Comparison of ENCODE assay signal across 9 mouse cellular contexts in genomic region chr17:25497013-25497412, GRCm38 (mm10). TPM values are rescaled to one million over a fixed set of nuclear protein-coding genes. Genes with fewer than 3 reads are reported as not detected.
DNase-seq lines count a peak whose midpoint lies in the region; ATAC-seq lines count a peak whose summit lies in the region.
"Had no signal": no experiment of that assay in that cellular context is flagged by ENCODE, and none has a peak within 500 bp of the region (broad histone marks: within the 10 kb centered on the region; RNA-seq: fewer than 3 reads in every experiment).

TSS of gene Sstr5 (minus strand) at chr17:25497288.

- peak within 1 kb of the TSS; percentile 57 for H3K4me2 ChIP-seq in heart, embryonic 15.5 days
- H3K4me2 ChIP-seq in hindbrain, embryonic 14.5 days (replicated peaks) = peak within 1 kb of the TSS; percentile 48
- peak within 1 kb of the TSS; percentile 48 for H3K4me2 ChIP-seq in midbrain, embryonic 11.5 days

- under 1% methylated on average over 25 of the region's 28 CpGs for WGBS in heart, embryonic 15.5 days
- WGBS in hindbrain, embryonic 14.5 days = under 1% methylated on average over 26 of the region's 28 CpGs
- 0% methylated on average over 27 of the region's 28 CpGs for WGBS in midbrain, embryonic 11.5 days

- no peak within 1 kb of the TSS for H3K9ac ChIP-seq in heart, embryonic 15.5 days
- H3K9ac ChIP-seq in hindbrain, embryonic 14.5 days = peak within 1 kb of the TSS; percentile 41
- peak within 1 kb of the TSS; percentile 33 for H3K9ac ChIP-seq in midbrain, embryonic 11.5 days (ENCODE audit: low read length)

- no peak for DNase-seq in heart, postnatal 14 days
- peak; percentile 58 to 63 for DNase-seq in adrenal gland, postnatal 36 days
- no peak for DNase-seq in hindbrain, embryonic 14.5 days (ENCODE audit: low spot score)
- peak; percentile 89 for DNase-seq in midbrain, embryonic 11.5 days (ENCODE audit: low spot score, missing footprints)
- DNase-seq in layer of hippocampus, postnatal 10 days (ENCODE audit: low spot score in 2 of 2) = no peak
- DNase-seq in frontal cortex, postnatal 14 days (ENCODE audit: low spot score in 2 of 2) = no peak
- no peak for DNase-seq in right cerebral cortex, postnatal 25 days

- intact Hi-C loops in heart, postnatal 14 days (cut with DNase I) = no loop called here

- H3K9me3 ChIP-seq in heart, embryonic 15.5 days (replicated peaks) = no peaks in the 10 kb centered on the region
- H3K9me3 ChIP-seq in hindbrain, embryonic 14.5 days (ENCODE audit: control insufficient read depth, low read length) = no peaks in the 10 kb centered on the region
- no peaks in the 10 kb centered on the region for H3K9me3 ChIP-seq in midbrain, embryonic 11.5 days (ENCODE audit: control insufficient read depth, low read length)

- H3K4me3 ChIP-seq in heart, embryonic 15.5 days = peak within 1 kb of the TSS; percentile 24
- peak within 1 kb of the TSS; percentile 27 for H3K4me3 ChIP-seq in hindbrain, embryonic 14.5 days (replicated peaks; ENCODE audit: low read length)
- H3K4me3 ChIP-seq in midbrain, embryonic 11.5 days (ENCODE audit: low read depth, low read length) = peak within 1 kb of the TSS; percentile 21

- no peak within 1 kb of the TSS for H3K27ac ChIP-seq in heart, embryonic 15.5 days
- no peak within 1 kb of the TSS for H3K27ac ChIP-seq in hindbrain, embryonic 14.5 days
- no peak within 1 kb of the TSS for H3K27ac ChIP-seq in midbrain, embryonic 11.5 days (ENCODE audit: low read depth, low read length)

- peaks cover 8% of the 10 kb centered on the region for H3K4me1 ChIP-seq in heart, embryonic 15.5 days (replicated peaks)
- H3K4me1 ChIP-seq in hindbrain, embryonic 14.5 days (replicated peaks; ENCODE audit: control insufficient read depth, insufficient read depth, low read length) = peaks cover 6% of the 10 kb centered on the region
- peaks cover 5% of the 10 kb centered on the region; the same call in 1 of the 2 replicates for H3K4me1 ChIP-seq in midbrain, embryonic 11.5 days (ENCODE audit: control insufficient read depth, insufficient read depth, low read length)

- peaks cover 42% of the 10 kb centered on the region for H3K27me3 ChIP-seq in heart, embryonic 15.5 days
- H3K27me3 ChIP-seq in hindbrain, embryonic 14.5 days (ENCODE audit: control insufficient read depth, insufficient read depth, low read length) = peaks cover 38% of the 10 kb centered on the region
- peaks cover 22% of the 10 kb centered on the region for H3K27me3 ChIP-seq in midbrain, embryonic 11.5 days (ENCODE audit: control insufficient read depth, insufficient read depth, low read length)

- ATAC-seq in heart, embryonic 15.5 days (replicated peaks; ENCODE audit: insufficient number of reproducible peaks, insufficient read depth, low FRiP score, low read depth) = no peak; the same call in 1 of the 2 replicates
- no peak for ATAC-seq in hindbrain, embryonic 14.5 days (ENCODE audit: low FRiP score)
- no peak for ATAC-seq in midbrain, embryonic 11.5 days (ENCODE audit: low FRiP score)

- no peaks in the 10 kb centered on the region for H3K36me3 ChIP-seq in heart, embryonic 15.5 days
- no peaks in the 10 kb centered on the region for H3K36me3 ChIP-seq in hindbrain, embryonic 14.5 days (replicated peaks; ENCODE audit: control insufficient read depth, insufficient read depth)
- no peaks in the 10 kb centered on the region for H3K36me3 ChIP-seq in midbrain, embryonic 11.5 days (ENCODE audit: control insufficient read depth, insufficient read depth, low read length)

RNA-seq across cellular contexts. Expression of gene Sstr5, which starts in this region (rescaled TPM):
- 0.06 and 0.20 TPM in 2 replicates for polyA plus RNA-seq in heart, embryonic 15.5 days (2015; fragmentation: Nextera tagmentation; extraction: Ambion mirVana)
- not detected for total RNA-seq in heart, postnatal 14 days (2021)
- total RNA-seq in adrenal gland, postnatal 36 days (2021) = under 1 TPM; 0.49 to 0.53 TPM
- 0.47 and 0.76 TPM in 2 replicates for polyA plus RNA-seq in hindbrain, embryonic 14.5 days (2014; fragmentation: Nextera tagmentation; extraction: Ambion mirVana)
- not detected in 2 replicates for polyA plus RNA-seq in midbrain, embryonic 11.5 days (2014; fragmentation: Nextera tagmentation; extraction: Ambion mirVana)
- total RNA-seq in layer of hippocampus, postnatal 10 days (2021) = under 1 TPM; 0.18 to 0.38 TPM
- polyA plus RNA-seq: heart, postnatal 0 days had no signal

Comparison
In these comparisons a context has a peak if more than half of its experiments do, and no peak if none do; other contexts are left out.
1. Peak in DNase-seq in adrenal gland, postnatal 36 days; RNA of the gene not detected or under 1 TPM.
2. Peak in DNase-seq, H3K4me3 ChIP-seq, H3K9ac ChIP-seq and H3K4me2 ChIP-seq in midbrain, embryonic 11.5 days; RNA of the gene not detected or under 1 TPM.